Mouse (Mus musculus) forebrain, embryonic 16.5 days (tissue): ENCODE data around the gene Klrb1b. TPM values are rescaled to one million over a fixed set of nuclear protein-coding genes. Genes with fewer than 3 reads are reported as not detected.
A peak's percentile ranks its signal among the peaks of the same experiment; 100 is the strongest.

ENCODE experiments used
- ATAC-seq: fragments of 200-750 bp; cut with Nextera tagmentation; 2 replicates; pipeline ENCODE4 v1.8.0; 2017; ENCODE audit warnings: mild to moderate bottlenecking, moderate library complexity
- H3K27ac ChIP-seq: fragments of 300-500 bp; sonication (generic); 2 replicates; pipeline ENCODE4 v1.5.1; 2014; ENCODE audit warnings: low read length, control low read depth
- H3K27me3 ChIP-seq: fragments of 300-500 bp; sonication (generic); replicated peaks from 2 replicates; pipeline ENCODE4 v1.6.1; 2014; ENCODE audit warnings: low read length; ENCODE audit not compliant: control insufficient read depth, insufficient read depth
- H3K36me3 ChIP-seq: fragments of 300-500 bp; sonication (generic); 2 replicates; pipeline ENCODE4 v1.6.1; 2014; ENCODE audit not compliant: control insufficient read depth, insufficient read depth
- H3K4me1 ChIP-seq: fragments of 300-500 bp; sonication (generic); replicated peaks from 2 replicates; pipeline ENCODE4 v1.6.1; 2014; ENCODE audit warnings: low read length; ENCODE audit not compliant: control insufficient read depth, insufficient read depth
- H3K4me2 ChIP-seq: fragments of 300-500 bp; sonication (generic); 2 replicates; pipeline ENCODE4 v1.6.1; 2014; ENCODE audit warnings: mild to moderate bottlenecking, low read length, control low read depth
- H3K4me3 ChIP-seq: fragments of 300-500 bp; sonication (generic); replicated peaks from 2 replicates; pipeline ENCODE4 v1.5.1; 2014; ENCODE audit warnings: mild to moderate bottlenecking, low read length, control low read depth
- H3K9ac ChIP-seq: fragments of 300-500 bp; sonication (generic); replicated peaks from 2 replicates; pipeline ENCODE4 v1.6.1; 2014; ENCODE audit warnings: low read depth, low read length, control low read depth
- H3K9me3 ChIP-seq: fragments of 300-500 bp; sonication (generic); 2 replicates; pipeline ENCODE4 v1.6.1; 2016; ENCODE audit warnings: low read length; ENCODE audit not compliant: control insufficient read depth
- WGBS: fragments of 180-500 bp; shearing (Covaris S2); extraction: QIAGEN DNeasy Blood & Tissue Kit; methylation state at CpG from one replicate; pipeline ENCODE4 v1.1.7; 2014; 5-methylcytosine and 5-hydroxymethylcytosine counted together
- polyA plus RNA-seq: library from polyadenylated mRNA; unstranded; fragments of >200 nt; fragmentation: Nextera tagmentation; extraction: Ambion mirVana; gene quantifications from 2 replicates; pipeline ENCODE4 v1.2.1, GENCODE M21; 2015

The Klrb1b gene
- polyA plus RNA-seq, result not detected in 2 replicates

- H3K4me2 ChIP-seq, result no peak within 1 kb of the TSS
- ATAC-seq, result no peak
- no peak within 1 kb of the TSS for H3K9ac ChIP-seq
- H3K36me3 ChIP-seq, result no peaks in the 10 kb centered on the region
- no peaks in the 10 kb centered on the region for H3K4me1 ChIP-seq
- WGBS, result 94% methylated on average over 6 of the region's 6 CpGs
- no peaks in the 10 kb centered on the region for H3K27me3 ChIP-seq
- no peak within 1 kb of the TSS for H3K4me3 ChIP-seq
- no peak within 1 kb of the TSS for H3K27ac ChIP-seq
- H3K9me3 ChIP-seq, result no peaks in the 10 kb centered on the region
Measured at GRCm38 (mm10) chr6:128826132-128826531, at the start of gene Klrb1b, which contains the start of gene Gm44511. Klrb1b (minus strand) TSS chr6:128826331. Gm44511 (minus strand) TSS chr6:128826315.

- Histone ChIP-seq H3K4me2 (no peak overlapping the region), H3K4me1 (no peaks in the 10 kb centered on the region), H3K36me3 (no peaks in the 10 kb centered on the region), H3K27ac (no peak overlapping the region), H3K4me3 (no peak overlapping the region), H3K27me3 (no peaks in the 10 kb centered on the region), H3K9ac (no peak overlapping the region), H3K9me3 (no peaks in the 10 kb centered on the region)
- WGBS, result 74% methylated on average over 1 of the region's 1 CpGs
- ATAC-seq, result no peak
Measured at GRCm38 (mm10) chr6:128871910-128872610, 45.9 kb upstream of the Klrb1b start.

- ATAC-seq, result no peak
- Histone ChIP-seq H3K9ac (no peak overlapping the region), H3K36me3 (no peaks in the 10 kb centered on the region), H3K4me3 (no peak overlapping the region), H3K4me2 (no peak overlapping the region), H3K27me3 (no peaks in the 10 kb centered on the region), H3K27ac (no peak overlapping the region), H3K4me1 (no peaks in the 10 kb centered on the region), H3K9me3 (no peaks in the 10 kb centered on the region)
- 8% methylated on average over 3 of the region's 3 CpGs for WGBS
Measured at GRCm38 (mm10) chr6:128868861-128869260, 42.7 kb upstream of the Klrb1b start.

GRCm38 (mm10) chr6:128857976-128858375 is 31.8 kb upstream of the Klrb1b start:
- no peaks in the 10 kb centered on the region for H3K27me3 ChIP-seq

GRCm38 (mm10) chr6:128856250-128856649 is 30.1 kb upstream of the Klrb1b start:
- Histone ChIP-seq H3K4me3 (no peak overlapping the region), H3K27me3 (no peaks in the 10 kb centered on the region), H3K9ac (no peak overlapping the region), H3K27ac (no peak overlapping the region), H3K4me1 (no peaks in the 10 kb centered on the region; the same call in 1 of the 2 replicates), H3K4me2 (no peak overlapping the region), H3K36me3 (no peaks in the 10 kb centered on the region), H3K9me3 (no peaks in the 10 kb centered on the region)
- peak; percentile 75 for ATAC-seq
- 33% methylated on average over 5 of the region's 5 CpGs for WGBS

More at GRCm38 (mm10) chr6:128857976-128858375, 31.8 kb upstream of the Klrb1b start:
- no peak overlapping the region for H3K4me2 ChIP-seq
- no peak overlapping the region for H3K4me3 ChIP-seq
- H3K4me1 ChIP-seq, result no peaks in the 10 kb centered on the region; the same call in 1 of the 2 replicates
- H3K9me3 ChIP-seq, result no peaks in the 10 kb centered on the region
- ATAC-seq, result no peak
- no peak overlapping the region for H3K9ac ChIP-seq
- H3K36me3 ChIP-seq, result no peaks in the 10 kb centered on the region
- WGBS, result 93% methylated on average over 2 of the region's 2 CpGs
- no peak overlapping the region for H3K27ac ChIP-seq

GRCm38 (mm10) chr6:128855477-128855876 is 29.3 kb upstream of the Klrb1b start:
- no peak for ATAC-seq
- H3K27ac ChIP-seq, result no peak overlapping the region
- no peaks in the 10 kb centered on the region for H3K36me3 ChIP-seq
- no peak overlapping the region for H3K9ac ChIP-seq
- 83% methylated on average over 1 of the region's 1 CpGs for WGBS
- no peaks in the 10 kb centered on the region for H3K27me3 ChIP-seq
- H3K4me3 ChIP-seq, result no peak overlapping the region
- H3K9me3 ChIP-seq, result no peaks in the 10 kb centered on the region
- H3K4me2 ChIP-seq, result no peak overlapping the region
- H3K4me1 ChIP-seq, result no peaks in the 10 kb centered on the region; the same call in 1 of the 2 replicates

GRCm38 (mm10) chr6:128854895-128855294 is 28.8 kb upstream of the Klrb1b start:
- H3K36me3 ChIP-seq, result no peaks in the 10 kb centered on the region
- no peak overlapping the region for H3K27ac ChIP-seq
- WGBS, result 85% methylated on average over 3 of the region's 3 CpGs
- no peak overlapping the region for H3K4me2 ChIP-seq
- H3K9me3 ChIP-seq, result no peaks in the 10 kb centered on the region
- no peak overlapping the region for H3K9ac ChIP-seq
- no peak overlapping the region for H3K4me3 ChIP-seq
- no peak for ATAC-seq
- H3K27me3 ChIP-seq, result no peaks in the 10 kb centered on the region
- H3K4me1 ChIP-seq, result no peaks in the 10 kb centered on the region; the same call in 1 of the 2 replicates

GRCm38 (mm10) chr6:128854024-128854820 is 28.1 kb upstream of the Klrb1b start:
- WGBS, result 42% methylated on average over 12 of the region's 12 CpGs
- peak; percentile 73 for ATAC-seq
- Histone ChIP-seq H3K36me3 (no peaks in the 10 kb centered on the region), H3K9me3 (no peaks in the 10 kb centered on the region), H3K4me2 (peak overlapping the region; percentile 13; the same call in 1 of the 2 replicates), H3K4me3 (no peak overlapping the region), H3K9ac (no peak overlapping the region), H3K27me3 (no peaks in the 10 kb centered on the region), H3K27ac (no peak overlapping the region), H3K4me1 (no peaks in the 10 kb centered on the region; the same call in 1 of the 2 replicates)

- 90% methylated on average over 3 of the region's 3 CpGs for WGBS
- Histone ChIP-seq H3K4me1 (no peaks in the 10 kb centered on the region; the same call in 1 of the 2 replicates), H3K4me2 (no peak overlapping the region), H3K9me3 (no peaks in the 10 kb centered on the region), H3K27me3 (no peaks in the 10 kb centered on the region), H3K9ac (no peak overlapping the region), H3K4me3 (no peak overlapping the region), H3K36me3 (no peaks in the 10 kb centered on the region), H3K27ac (no peak overlapping the region)
- no peak for ATAC-seq
Measured at GRCm38 (mm10) chr6:128852766-128853165, 26.6 kb upstream of the Klrb1b start.
